Mouse (Mus musculus) yolk sac, embryonic 10.5 days (tissue): ENCODE measurements around the gene Gm20888.
"Not testable (repeated sequence)": the region's sequence is repeated elsewhere in the genome, so short reads cannot be mapped to it uniquely, and the experiment has no call there.

ENCODE experiments used
- DNase-seq: peaks from one replicate; pipeline ENCODE4 v3.0.0-alpha.2; 2017; ENCODE audit warnings: low spot score

Gene Gm20888

GRCm38 (mm10) chrY:70441582-70441981 is at the start of gene Gm20888:
TSS of gene Gm20888 (plus strand) at chrY:70441882.
- DNase-seq: not testable (repeated sequence)
